Mouse (Mus musculus): ENCODE data around the gene Spryd7. TPM values are rescaled to one million over a fixed set of nuclear protein-coding genes. Genes with fewer than 3 reads are reported as not detected.
"Not testable (repeated sequence)": the region's sequence is repeated elsewhere in the genome, so short reads cannot be mapped to it uniquely, and the experiment has no call there.

The Spryd7 gene
- polyA plus RNA-seq (2015; fragmentation: Nextera tagmentation; extraction: Ambion mirVana) = 36.1 and 36.5 TPM in 2 replicates

- Histone ChIP-seq H3K9me3 (ENCODE audit: control insufficient read depth) (peaks cover 4% of the 10 kb centered on the region), H3K4me2 (replicated peaks; ENCODE audit: low read depth) (peak within 1 kb of the TSS; percentile 96), H3K27ac (ENCODE audit: low read depth, low read length) (peak within 1 kb of the TSS; percentile 95), H3K27me3 (replicated peaks; ENCODE audit: control insufficient read depth, insufficient read depth, low read length) (no peaks in the 10 kb centered on the region), H3K4me3 (ENCODE audit: low read depth, low read length) (peak within 1 kb of the TSS; percentile 73), H3K9ac (ENCODE audit: low read depth, low read length) (peak within 1 kb of the TSS; percentile 57), H3K36me3 (ENCODE audit: control insufficient read depth, insufficient read depth) (no peaks in the 10 kb centered on the region), H3K4me1 (replicated peaks; ENCODE audit: control insufficient read depth, insufficient read depth, low read length) (no peaks in the 10 kb centered on the region; the same call in 1 of the 2 replicates)
- TF ChIP-seq CTCF (IDR thresholded peaks at IDR 0.05; ENCODE audit: low read depth) = peak; percentile 43
- ATAC-seq = peak; percentile 96
- under 1% methylated on average over 72 of the region's 72 CpGs for WGBS
Observed at GRCm38 (mm10) chr14:61556289-61557147, at the start of gene Spryd7. TSS of gene Spryd7 (minus strand) at chr14:61556886.

- H3K36me3 ChIP-seq (ENCODE audit: control insufficient read depth, insufficient read depth); H3K9ac ChIP-seq (ENCODE audit: low read depth, low read length); ATAC-seq; H3K4me1 ChIP-seq (replicated peaks; ENCODE audit: control insufficient read depth, insufficient read depth, low read length); H3K27ac ChIP-seq (ENCODE audit: low read depth, low read length); H3K4me3 ChIP-seq (ENCODE audit: low read depth, low read length); H3K4me2 ChIP-seq (replicated peaks; ENCODE audit: low read depth); H3K27me3 ChIP-seq (replicated peaks; ENCODE audit: control insufficient read depth, insufficient read depth, low read length); H3K9me3 ChIP-seq (ENCODE audit: control insufficient read depth): not testable (repeated sequence)
- WGBS = 89% methylated on average over 2 of the region's 2 CpGs
Observed at GRCm38 (mm10) chr14:61606088-61606487, 49.4 kb upstream of the Spryd7 start.

DNA sequence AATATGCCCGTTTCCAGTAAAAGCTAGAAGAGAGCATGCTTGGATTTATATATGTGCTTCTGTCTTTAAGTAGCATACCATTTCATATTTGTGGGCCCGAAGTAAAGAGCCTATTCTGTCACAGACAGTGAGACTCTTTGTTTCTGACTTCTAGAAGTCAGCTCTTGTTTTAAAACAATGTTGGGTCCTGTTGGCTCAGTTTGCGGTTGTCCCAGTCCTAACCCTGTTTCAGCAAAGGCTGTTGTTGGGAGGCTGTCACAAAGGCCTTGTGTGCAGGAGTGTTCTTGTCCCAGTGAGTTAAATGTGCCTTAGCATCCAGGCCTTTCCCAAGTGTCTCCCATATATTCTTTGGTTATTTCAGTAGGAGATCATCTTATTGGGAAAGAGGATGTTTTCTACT lies 47.4 kb upstream of the Spryd7 start:
- TF ChIP-seq CTCF (IDR thresholded peaks at IDR 0.05; ENCODE audit: low read depth) = no peak
- no peaks in the 10 kb centered on the region for H3K27me3 ChIP-seq (replicated peaks; ENCODE audit: control insufficient read depth, insufficient read depth, low read length)
- no peak overlapping the region for H3K9ac ChIP-seq (ENCODE audit: low read depth, low read length)
- H3K36me3 ChIP-seq (ENCODE audit: control insufficient read depth, insufficient read depth) = peaks cover 9% of the 10 kb centered on the region; the same call in 1 of the 2 replicates
- no peaks in the 10 kb centered on the region for H3K9me3 ChIP-seq (ENCODE audit: control insufficient read depth)
- H3K4me1 ChIP-seq (replicated peaks; ENCODE audit: control insufficient read depth, insufficient read depth, low read length) = no peaks in the 10 kb centered on the region
- H3K4me2 ChIP-seq (replicated peaks; ENCODE audit: low read depth) = no peak overlapping the region
- H3K27ac ChIP-seq (ENCODE audit: low read depth, low read length) = no peak overlapping the region
- ATAC-seq = no peak
- 90% methylated on average over 3 of the region's 3 CpGs for WGBS
- no peak overlapping the region for H3K4me3 ChIP-seq (ENCODE audit: low read depth, low read length)

DNA sequence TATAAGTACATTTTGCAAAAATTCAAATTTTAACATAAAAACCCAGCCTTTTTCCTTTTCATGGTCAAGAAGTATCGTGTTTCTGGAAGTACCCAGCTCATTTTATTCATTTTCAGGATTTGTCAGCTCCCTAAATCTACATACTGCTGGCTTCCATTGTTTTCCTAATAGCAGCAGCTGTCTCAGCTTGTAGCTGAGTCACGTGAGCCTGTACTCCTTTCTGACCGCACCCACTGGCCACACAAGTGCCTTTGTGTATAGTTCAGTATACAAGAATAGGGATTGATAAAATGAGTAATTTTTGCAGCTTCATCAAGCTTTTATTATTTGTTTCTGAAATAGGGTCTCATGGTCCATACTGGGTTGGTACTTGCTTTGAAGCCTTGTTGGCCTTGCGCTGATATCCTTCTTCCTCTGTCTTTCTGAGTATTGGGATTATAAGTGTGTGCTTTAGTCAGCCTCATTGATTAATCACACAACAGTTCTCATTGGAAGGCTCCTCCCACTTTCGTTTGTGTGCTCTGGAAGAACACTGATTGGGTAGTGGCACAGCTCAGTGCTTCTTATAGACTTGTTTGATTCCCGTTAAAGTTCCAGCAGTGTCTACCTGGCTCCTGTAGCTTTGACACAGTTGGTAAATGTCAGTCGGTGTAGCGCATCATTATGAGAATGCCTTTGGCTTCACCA lies 46.5 kb upstream of the Spryd7 start:
- H3K9ac ChIP-seq (ENCODE audit: low read depth, low read length) = no peak overlapping the region
- peaks cover 9% of the 10 kb centered on the region; the same call in 1 of the 2 replicates for H3K36me3 ChIP-seq (ENCODE audit: control insufficient read depth, insufficient read depth)
- no peak for ATAC-seq
- no peak for TF ChIP-seq CTCF (IDR thresholded peaks at IDR 0.05; ENCODE audit: low read depth)
- no peak overlapping the region for H3K4me2 ChIP-seq (replicated peaks; ENCODE audit: low read depth)
- H3K4me3 ChIP-seq (ENCODE audit: low read depth, low read length) = no peak overlapping the region
- WGBS = 82% methylated on average over 8 of the region's 8 CpGs
- no peaks in the 10 kb centered on the region for H3K27me3 ChIP-seq (replicated peaks; ENCODE audit: control insufficient read depth, insufficient read depth, low read length)
- no peaks in the 10 kb centered on the region for H3K4me1 ChIP-seq (replicated peaks; ENCODE audit: control insufficient read depth, insufficient read depth, low read length)
- no peaks in the 10 kb centered on the region for H3K9me3 ChIP-seq (ENCODE audit: control insufficient read depth)
- no peak overlapping the region for H3K27ac ChIP-seq (ENCODE audit: low read depth, low read length)

GRCm38 (mm10) chr14:61601348-61601747 lies 44.7 kb upstream of the Spryd7 start:
- WGBS = 71% methylated on average over 9 of the region's 9 CpGs
- H3K27me3 ChIP-seq (replicated peaks; ENCODE audit: control insufficient read depth, insufficient read depth, low read length) = no peaks in the 10 kb centered on the region
- no peak for ATAC-seq

DNA sequence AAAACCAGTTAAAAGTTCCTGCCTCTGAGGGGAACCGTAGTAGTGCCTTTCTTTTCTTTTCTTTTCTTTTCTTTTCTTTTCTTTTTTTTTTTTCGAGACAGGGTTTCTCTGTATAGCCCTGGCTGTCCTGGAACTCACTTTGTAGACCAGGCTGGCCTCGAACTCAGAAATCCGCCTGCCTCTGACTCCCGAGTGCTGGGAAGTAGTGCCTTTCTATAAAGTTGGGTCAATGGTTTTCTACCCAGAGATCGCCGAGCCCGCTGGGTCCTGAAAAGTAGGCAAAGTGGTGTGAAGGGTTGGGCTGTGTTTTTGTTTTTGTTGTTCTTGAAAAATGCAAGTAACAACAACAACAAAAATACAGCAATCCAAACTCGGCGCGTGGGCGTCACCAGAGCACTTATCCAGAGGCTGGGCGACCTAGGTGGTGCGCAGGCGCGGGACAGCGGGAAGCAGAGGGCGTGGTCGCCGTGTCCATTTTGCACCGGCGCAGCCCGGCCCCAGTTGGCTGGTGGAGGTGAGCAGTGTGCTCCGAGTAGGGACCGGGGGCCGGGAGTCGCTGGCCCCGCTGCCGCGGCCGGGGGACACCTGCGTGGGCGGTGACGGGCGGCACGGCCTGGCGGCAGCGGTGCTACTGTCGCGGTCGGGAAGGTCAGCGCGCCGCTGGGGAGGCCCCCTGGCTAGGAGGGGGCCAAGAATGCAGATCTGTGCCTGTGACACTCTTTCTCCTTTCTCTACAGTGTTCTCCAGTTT lies 42.5 kb upstream of the Spryd7 start:
- 6% methylated on average over 44 of the region's 44 CpGs for WGBS
- ATAC-seq = peak; percentile 91

More at GRCm38 (mm10) chr14:61601348-61601747, 44.7 kb upstream of the Spryd7 start:
- H3K9me3 ChIP-seq (ENCODE audit: control insufficient read depth) = no peaks in the 10 kb centered on the region
- H3K4me2 ChIP-seq (replicated peaks; ENCODE audit: low read depth) = no peak overlapping the region
- TF ChIP-seq CTCF (IDR thresholded peaks at IDR 0.05; ENCODE audit: low read depth) = no peak
- peaks cover 7% of the 10 kb centered on the region; the same call in 1 of the 2 replicates for H3K36me3 ChIP-seq (ENCODE audit: control insufficient read depth, insufficient read depth)
- H3K27ac ChIP-seq (ENCODE audit: low read depth, low read length) = no peak overlapping the region
- no peaks in the 10 kb centered on the region for H3K4me1 ChIP-seq (replicated peaks; ENCODE audit: control insufficient read depth, insufficient read depth, low read length)
- H3K9ac ChIP-seq (ENCODE audit: low read depth, low read length) = no peak overlapping the region
- no peak overlapping the region for H3K4me3 ChIP-seq (ENCODE audit: low read depth, low read length)

More for the DNA sequence above, 42.5 kb upstream of the Spryd7 start:
- Histone ChIP-seq H3K4me2 (replicated peaks; ENCODE audit: low read depth) (peak overlapping the region; percentile 67), H3K27ac (ENCODE audit: low read depth, low read length) (peak overlapping the region; percentile 66), H3K9me3 (ENCODE audit: control insufficient read depth) (no peaks in the 10 kb centered on the region), H3K36me3 (ENCODE audit: control insufficient read depth, insufficient read depth) (peaks cover 3% of the 10 kb centered on the region; the same call in 1 of the 2 replicates), H3K9ac (ENCODE audit: low read depth, low read length) (peak overlapping the region; percentile 79), H3K4me1 (replicated peaks; ENCODE audit: control insufficient read depth, insufficient read depth, low read length) (no peaks in the 10 kb centered on the region), H3K27me3 (replicated peaks; ENCODE audit: control insufficient read depth, insufficient read depth, low read length) (no peaks in the 10 kb centered on the region), H3K4me3 (ENCODE audit: low read depth, low read length) (peak overlapping the region; percentile 81)
- no peak for TF ChIP-seq CTCF (IDR thresholded peaks at IDR 0.05; ENCODE audit: low read depth)
